Mouse (Mus musculus) liver, embryonic 14.5 days (tissue): ENCODE results near the gene Rnaseh2c.

Source experiments
- CTCF ChIP-seq: IDR thresholded peaks from 2 replicates; pipeline ENCODE4 v1.5.1; 2016; ENCODE audit warnings: antibody characterized with exemption, low read depth, control low read depth
- EP300 ChIP-seq: IDR thresholded peaks from 2 replicates; pipeline ENCODE4 v1.6.1; 2016; ENCODE audit warnings: antibody characterized with exemption, low read depth

DNA sequence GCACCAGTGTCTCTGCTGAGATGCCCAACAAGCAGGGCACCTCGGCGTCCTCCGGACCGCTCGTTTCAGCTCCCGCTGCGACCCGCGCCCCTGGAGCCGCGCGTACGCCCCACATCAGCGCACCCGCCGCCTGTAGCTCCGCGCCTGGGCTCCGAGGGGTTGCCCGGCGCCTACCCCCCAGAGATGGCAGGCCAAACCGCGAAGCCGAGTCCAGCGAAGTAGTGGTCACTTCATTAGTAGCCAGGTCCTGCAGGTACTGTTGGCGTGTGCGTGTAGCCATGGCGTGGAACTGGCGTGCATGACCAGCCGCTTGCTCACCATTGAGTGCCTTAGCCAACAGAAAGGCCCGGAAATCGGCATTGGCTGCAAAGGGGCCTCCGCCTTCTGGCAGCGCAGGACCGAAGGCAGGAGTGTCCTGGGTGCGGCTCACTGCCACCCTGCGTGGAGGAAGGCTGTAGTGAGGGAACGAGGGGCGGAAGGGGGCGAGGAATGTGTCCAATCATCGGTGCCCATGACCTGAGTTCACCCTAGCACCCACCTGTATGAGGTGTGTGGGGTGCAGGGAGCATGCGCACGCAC lies 53.1 kb downstream of the Rnaseh2c start:
- TF ChIP-seq EP300: no peak
- TF ChIP-seq CTCF: no peak
